Mouse (Mus musculus) bone marrow, adult 2 months (tissue): ENCODE data around the gene Sohlh2.

Source experiments
- CTCF ChIP-seq: fragments of 200-500 bp; IDR thresholded peaks from 2 replicates; pipeline ENCODE4 v1.5.1; 2011; ENCODE audit warnings: low read length, control low read depth; ENCODE audit not compliant: control insufficient read depth, insufficient read depth
- POLR2A ChIP-seq: fragments of 200-500 bp; IDR thresholded peaks from 2 replicates; pipeline ENCODE4 v1.6.1; 2011; ENCODE audit warnings: low read depth, mild to moderate bottlenecking, control low read depth, low read length, borderline replicate concordance; ENCODE audit not compliant: control insufficient read depth

- TF ChIP-seq POLR2A, result no peak
- no peak for TF ChIP-seq CTCF
Measured at GRCm38 (mm10) chr3:55139837-55140236, 42.0 kb upstream of the Sohlh2 start.
